Mouse (Mus musculus): ENCODE data around the gene Smndc1.

The Smndc1 gene

DNA sequence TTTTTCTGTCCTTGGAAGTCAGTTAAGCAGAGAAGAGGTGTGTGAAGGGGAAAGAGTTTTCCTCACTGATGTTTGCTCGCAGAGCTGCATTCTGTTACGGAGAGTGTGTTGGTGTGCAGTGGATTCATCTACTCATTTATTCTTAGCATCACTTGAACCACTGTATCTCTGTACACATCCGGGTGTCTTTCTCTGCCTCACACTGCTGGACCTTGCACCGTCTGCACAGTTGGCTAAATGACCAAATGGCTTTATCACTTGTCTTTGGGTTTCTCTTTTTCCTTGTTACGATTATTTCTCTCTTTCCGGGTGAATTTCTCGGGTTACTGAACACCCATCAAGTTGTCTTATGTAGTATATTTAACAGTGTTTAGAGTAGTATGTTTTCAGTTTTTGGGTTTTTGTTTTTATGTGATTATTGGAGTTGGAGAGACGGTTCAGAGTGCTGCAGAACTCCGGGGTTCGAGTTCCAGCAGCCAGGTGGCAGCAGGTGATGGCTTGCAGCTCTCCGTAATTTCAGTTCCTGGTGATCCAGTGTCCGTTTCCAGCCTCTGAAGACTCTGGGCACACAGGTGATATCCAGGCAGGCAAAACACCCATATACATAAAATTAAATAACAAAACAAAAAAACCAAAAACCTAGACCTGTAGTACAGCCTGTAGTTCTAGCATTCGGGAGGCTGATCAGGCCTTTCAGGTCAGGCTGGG is 47.0 kb downstream of the Smndc1 start:
- DNase-seq (ENCODE audit: low spot score in 2 of 2) = no peak

- no peak for DNase-seq (ENCODE audit: low spot score in 2 of 2)
Measured at GRCm38 (mm10) chr19:53340423-53340822, 50.0 kb downstream of the Smndc1 start.

GRCm38 (mm10) chr19:53335241-53335640 is 55.1 kb downstream of the Smndc1 start:
- DNase-seq (ENCODE audit: low spot score in 2 of 2) = no peak

- no peak for DNase-seq (ENCODE audit: low spot score in 2 of 2)
Measured at GRCm38 (mm10) chr19:53333730-53334129, 56.6 kb downstream of the Smndc1 start.

- no peak for DNase-seq (ENCODE audit: low spot score in 2 of 2)
Measured at GRCm38 (mm10) chr19:53331882-53332500, 58.4 kb downstream of the Smndc1 start.

GRCm38 (mm10) chr19:53329992-53330381 is 60.4 kb downstream of the Smndc1 start:
- DNase-seq (ENCODE audit: low spot score in 2 of 2) = peak; percentile 67 to 82

Data from spleen, postnatal 4 days (tissue).